16 mouse cellular contexts compared by ENCODE assay signal in the genomic region with DNA sequence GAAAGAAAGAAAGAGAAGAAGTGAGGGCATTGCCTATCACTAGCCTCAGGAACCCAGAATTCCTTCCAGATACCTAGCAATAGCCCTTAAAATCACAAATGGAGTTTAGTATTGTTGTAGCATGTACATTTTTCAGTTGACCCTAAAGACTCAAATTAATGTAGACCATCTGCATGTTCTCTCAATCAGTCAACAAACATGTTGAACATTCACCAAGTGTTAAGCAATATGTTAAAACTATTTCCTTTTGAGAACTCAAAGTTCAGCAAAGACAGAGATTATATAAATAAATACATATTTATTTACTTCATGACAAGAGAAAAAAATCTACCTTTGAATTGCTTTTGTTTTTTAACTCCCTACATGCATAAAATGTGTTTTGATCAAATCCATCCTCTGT.
"Had no signal": no experiment of that assay in that cellular context is flagged by ENCODE, and none has a peak within 500 bp of the region (broad histone marks: within the 10 kb centered on the region; RNA-seq: fewer than 3 reads in every experiment).

No protein-coding gene starts in this region.

- H3K9me3 ChIP-seq: neural tube, embryonic 13.5 days; neural tube, embryonic 15.5 days; stomach, embryonic 15.5 days had no signal

- DNase-seq: retina, postnatal 1 day; right cerebral cortex, adult 18-20 months; right cerebral cortex, postnatal 14 days; right cerebral cortex, postnatal 25 days; right cerebral cortex, postnatal 4 days; spleen, adult 18-20 months; thymus, adult 18-20 months; thymus, adult 2 months; thymus, postnatal 14 days; thymus, postnatal 25 days; thymus, postnatal 36 days; thymus, postnatal 4 days had no signal

- H3K27me3 ChIP-seq: neural tube, embryonic 13.5 days; neural tube, embryonic 15.5 days; stomach, embryonic 15.5 days had no signal

- H3K4me1 ChIP-seq: neural tube, embryonic 13.5 days; neural tube, embryonic 15.5 days; stomach, embryonic 15.5 days had no signal

- H3K36me3 ChIP-seq: neural tube, embryonic 13.5 days; neural tube, embryonic 15.5 days; stomach, embryonic 15.5 days had no signal

- H3K9ac ChIP-seq: neural tube, embryonic 13.5 days; neural tube, embryonic 15.5 days; stomach, embryonic 15.5 days had no signal

- H3K27ac ChIP-seq: neural tube, embryonic 13.5 days; neural tube, embryonic 15.5 days; stomach, embryonic 15.5 days; stomach, postnatal 0 days had no signal

- H3K4me2 ChIP-seq: neural tube, embryonic 13.5 days; neural tube, embryonic 15.5 days; stomach, embryonic 15.5 days had no signal

- H3K4me3 ChIP-seq: neural tube, embryonic 13.5 days; neural tube, embryonic 15.5 days; stomach, embryonic 15.5 days had no signal
